Mouse (Mus musculus) CH12.LX (cell line): Measurements from ENCODE around the gene Mtx1. TPM values are rescaled to one million over a fixed set of nuclear protein-coding genes. Genes with fewer than 3 reads are reported as not detected.

Experiments
- DNase-seq: peaks from one replicate; pipeline ENCODE4 v3.0.0-alpha.2; 2013; ENCODE audit errors: extremely low read depth
- H3K27ac ChIP-seq: 2 replicates; pipeline ENCODE4 v1.5.1; 2012; ENCODE audit warnings: low read depth, mild to moderate bottlenecking, control low read depth, moderate library complexity; ENCODE audit not compliant: insufficient read depth
- H3K27me3 ChIP-seq: replicated peaks from 2 replicates; pipeline ENCODE3; 2012; ENCODE audit warnings: inconsistent platforms
- H3K36me3 ChIP-seq, 2 experiments: replicated peaks in 1 of 2; 2 replicates each; pipeline versions ENCODE3 to v1.6.1; 2012; ENCODE audit warnings: inconsistent platforms in 1 of 2, low read length in 1 of 2, mild to moderate bottlenecking in 1 of 2, mixed read lengths in 1 of 2, moderate library complexity in 1 of 2; ENCODE audit not compliant: control insufficient read depth in 1 of 2, insufficient read depth in 1 of 2
- H3K4me1 ChIP-seq, 2 experiments: 2 replicates each; pipeline ENCODE4 v1.6.1; 2012; ENCODE audit warnings: inconsistent platforms in 1 of 2, moderate library complexity in 1 of 2; ENCODE audit not compliant: insufficient read depth in 2 of 2, control insufficient read depth in 1 of 2
- H3K4me2 ChIP-seq: 2 replicates; pipeline ENCODE4 v1.6.1; 2012; ENCODE audit warnings: low read depth, mild to moderate bottlenecking, control low read depth; ENCODE audit not compliant: poor library complexity, insufficient read depth, severe bottlenecking
- H3K4me3 ChIP-seq, 3 experiments: fragments of 150-350 bp in 1 of 3; sonication (generic) in 1 of 3; replicated peaks in 1 of 3; 2 replicates each; pipeline versions ENCODE3 to v1.5.1; 2011 to 2012; ENCODE audit warnings: low read depth in 2 of 3, low read length in 2 of 3, mild to moderate bottlenecking in 2 of 3, moderate library complexity in 2 of 3, control low read depth in 1 of 3, improper control_type of control experiment in 1 of 3, inconsistent platforms in 1 of 3, mixed read lengths in 1 of 3; ENCODE audit not compliant: poor library complexity in 1 of 3
- H3K79me2 ChIP-seq: replicated peaks from 2 replicates; pipeline ENCODE4 v1.6.1; 2012; ENCODE audit warnings: mild to moderate bottlenecking, moderate library complexity; ENCODE audit not compliant: control insufficient read depth, poor library complexity, insufficient read depth, severe bottlenecking; ENCODE audit errors: extremely low read depth
- H3K9ac ChIP-seq: 2 replicates; pipeline ENCODE4 v1.6.1; 2012; ENCODE audit warnings: low read depth, mild to moderate bottlenecking, control low read depth, moderate library complexity; ENCODE audit not compliant: insufficient read depth
- H3K9me3 ChIP-seq: replicated peaks from 2 replicates; pipeline ENCODE3; 2012; ENCODE audit warnings: low read length, inconsistent platforms, mixed read lengths
- CHD1 ChIP-seq: IDR thresholded peaks from 2 replicates; pipeline ENCODE4 v1.6.1; 2012; ENCODE audit warnings: low read depth, low read length, improper control_type of control experiment, inconsistent platforms
- CHD2 ChIP-seq: IDR thresholded peaks from 2 replicates; pipeline ENCODE4 v1.6.1; 2011; ENCODE audit warnings: low read length, improper control_type of control experiment
- CTCF ChIP-seq, 2 experiments: IDR thresholded peaks in 1 of 2; conservative IDR thresholded peaks in 1 of 2; 2 replicates each; pipeline ENCODE4 v1.5.1; 2011 to 2012; ENCODE audit warnings: low read depth in 2 of 2, low read length in 2 of 2, improper control_type of control experiment in 1 of 2, inconsistent platforms in 1 of 2, mild to moderate bottlenecking in 1 of 2, moderate library complexity in 1 of 2
- E2F4 ChIP-seq: IDR thresholded peaks from 2 replicates; pipeline ENCODE4 v1.6.1; 2011; ENCODE audit warnings: low read depth, low read length, improper control_type of control experiment; ENCODE audit not compliant: insufficient replicate concordance
- EP300 ChIP-seq: IDR thresholded peaks from 2 replicates; pipeline ENCODE4 v1.6.1; 2011; ENCODE audit warnings: low read length, improper control_type of control experiment
- ETS1 ChIP-seq: conservative IDR thresholded peaks from 2 replicates; pipeline ENCODE4 v1.6.1; 2012; ENCODE audit warnings: low read depth, mild to moderate bottlenecking, inconsistent platforms, low read length, improper control_type of control experiment, moderate library complexity
- GABPA ChIP-seq: IDR thresholded peaks from 2 replicates; pipeline ENCODE4 v1.6.1; 2012; ENCODE audit warnings: low read depth, low read length, improper control_type of control experiment, inconsistent platforms; ENCODE audit not compliant: insufficient replicate concordance
- HCFC1 ChIP-seq: IDR thresholded peaks from 2 replicates; pipeline ENCODE4 v1.6.1; 2012; ENCODE audit warnings: low read depth, mild to moderate bottlenecking, inconsistent platforms, low read length, improper control_type of control experiment
- IRF4 ChIP-seq: IDR thresholded peaks from 2 replicates; pipeline ENCODE4 v1.6.1; 2014; ENCODE audit warnings: low read depth, mild to moderate bottlenecking, inconsistent platforms, low read length, improper control_type of control experiment
- JUN ChIP-seq: IDR thresholded peaks from 2 replicates; pipeline ENCODE4 v1.6.1; 2011; ENCODE audit warnings: low read depth, mild to moderate bottlenecking, low read length, improper control_type of control experiment, moderate library complexity; ENCODE audit not compliant: insufficient read depth
- KAT2A ChIP-seq: IDR thresholded peaks from 2 replicates; pipeline ENCODE4 v1.6.1; 2012; ENCODE audit warnings: low read length, improper control_type of control experiment, inconsistent platforms; ENCODE audit not compliant: insufficient replicate concordance
- MAFK ChIP-seq: IDR thresholded peaks from 2 replicates; pipeline ENCODE4 v1.6.1; 2011; ENCODE audit warnings: low read length, improper control_type of control experiment; ENCODE audit not compliant: insufficient replicate concordance
- MAX ChIP-seq: IDR thresholded peaks from 2 replicates; pipeline ENCODE4 v1.6.1; 2011; ENCODE audit warnings: low read length, improper control_type of control experiment
- MEF2A ChIP-seq: IDR thresholded peaks from 2 replicates; pipeline ENCODE4 v1.6.1; 2014; ENCODE audit warnings: low read depth, mild to moderate bottlenecking, inconsistent platforms, low read length, improper control_type of control experiment, borderline replicate concordance
- MYC ChIP-seq: IDR thresholded peaks from 2 replicates; pipeline ENCODE4 v1.6.1; 2011; ENCODE audit warnings: low read depth, mild to moderate bottlenecking, improper control_type of control experiment, low read length
- NELFE ChIP-seq: IDR thresholded peaks from 2 replicates; pipeline ENCODE4 v1.6.1; 2011; ENCODE audit warnings: low read depth, low read length, improper control_type of control experiment
- NRF1 ChIP-seq: IDR thresholded peaks from 2 replicates; pipeline ENCODE4 v1.6.1; 2014; ENCODE audit warnings: low read depth, mild to moderate bottlenecking, inconsistent platforms, low read length, improper control_type of control experiment, moderate library complexity
- PAX5 ChIP-seq: IDR thresholded peaks from 2 replicates; pipeline ENCODE4 v1.6.1; 2012; ENCODE audit warnings: low read length, inconsistent platforms, mixed read lengths
- POLR2A ChIP-seq: IDR thresholded peaks from 2 replicates; pipeline ENCODE4 v1.6.1; 2011; ENCODE audit warnings: low read depth, mild to moderate bottlenecking, improper control_type of control experiment, low read length
- RCOR1 ChIP-seq: conservative IDR thresholded peaks from 2 replicates; pipeline ENCODE4 v1.6.1; 2012; ENCODE audit warnings: low read depth, mild to moderate bottlenecking, inconsistent platforms, low read length, improper control_type of control experiment
- SIN3A ChIP-seq: IDR thresholded peaks from 2 replicates; pipeline ENCODE4 v1.6.1; 2012; ENCODE audit warnings: low read length, improper control_type of control experiment, inconsistent platforms
- SMC3 ChIP-seq: IDR thresholded peaks from 2 replicates; pipeline ENCODE4 v1.6.1; 2011; ENCODE audit warnings: low read depth, low read length, improper control_type of control experiment
- USF2 ChIP-seq: conservative IDR thresholded peaks from 2 replicates; pipeline ENCODE4 v1.6.1; 2011; ENCODE audit warnings: low read depth, low read length, improper control_type of control experiment
- ZKSCAN1 ChIP-seq: IDR thresholded peaks from 2 replicates; pipeline ENCODE4 v1.6.1; 2012; ENCODE audit warnings: low read depth, inconsistent platforms, low read length, improper control_type of control experiment, borderline replicate concordance
- dilution Hi-C: fragments of 300-500 bp; cut with MboI; formaldehyde crosslinking; loops from 2 replicates; pipeline ENCODE4 v1.14.3; 2020; ENCODE audit warnings: low sequenced_read_pairs; ENCODE audit not compliant: extremely low pct_unique_long_range_greater_than_20kb, extremely low pct_ligation_motif_present
- in situ Hi-C: fragments of 300-500 bp; cut with MboI; formaldehyde crosslinking; loops from 3 replicates; pipeline ENCODE4 v1.14.3; 2019; ENCODE audit warnings: low sequenced_read_pairs, low pct_ligation_motif_present, low pct_unique_long_range_greater_than_20kb, mixed read lengths
- polyA plus RNA-seq: library from polyadenylated mRNA; unstranded; fragments of >175 nt; gene quantifications from 2 replicates; pipeline ENCODE4 v1.2.1, GENCODE M21; 2012; ENCODE audit warnings: low read depth; ENCODE audit not compliant: insufficient read length
- total RNA-seq, 2 experiments: library from RNA; depleted of rRNA; stranded (reverse); fragments of 300-350 nt in 1 of 2; fragments of >200 nt in 1 of 2; gene quantifications; 2 replicates each; pipeline ENCODE4 v1.2.3; 2012 to 2014

Gene Mtx1
- total and polyA plus RNA-seq, 3 experiments = 162 to 299 (median 205) TPM

GRCm38 (mm10) chr3:89206695-89207094 is 20.2 kb downstream of the Mtx1 start:
- in situ Hi-C loops (loop anchor here (5.0 kb wide), 1 partner anchor 36 kb away; no protein-coding TSS in a partner anchor), dilution Hi-C loops (no loop called here)
- Histone ChIP-seq H3K4me1 (peaks cover 3 to 18% of the 10 kb centered on the region in 2 experiments), H3K36me3 (peaks cover 71 to 80% of the 10 kb centered on the region in 2 experiments), H3K9ac (no peak overlapping the region), H3K4me3 (no peak overlapping the region), H3K9me3 (no peaks in the 10 kb centered on the region), H3K4me2 (no peak overlapping the region), H3K79me2 (peaks cover 5% of the 10 kb centered on the region; the same call in 1 of the 2 replicates), H3K27me3 (no peaks in the 10 kb centered on the region), H3K27ac (no peak overlapping the region)
- no peak for DNase-seq
- no peak for TF ChIP-seq CTCF (conservative IDR thresholded peaks at IDR 0.05 in 1 of 2, IDR thresholded peaks at IDR 0.05 in 1 of 2; ENCODE audit: low read depth in 2 of 2, low read length in 2 of 2)
- no peak for TF ChIP-seq MAX
- TF ChIP-seq HCFC1 = no peak
- no peak for TF ChIP-seq ZKSCAN1
- TF ChIP-seq SIN3A = no peak
- no peak for TF ChIP-seq MYC
- TF ChIP-seq MAFK = no peak
- TF ChIP-seq SMC3 = no peak
- TF ChIP-seq RCOR1 = no peak
- no peak for TF ChIP-seq JUN
- TF ChIP-seq CHD2 = no peak
- TF ChIP-seq POLR2A = no peak
- no peak for TF ChIP-seq EP300
- TF ChIP-seq IRF4 = no peak
- TF ChIP-seq ETS1 = no peak
- no peak for TF ChIP-seq NRF1
- TF ChIP-seq E2F4 = no peak

- peaks cover 3 to 16% of the 10 kb centered on the region in 2 experiments for H3K4me1 ChIP-seq
- no peak overlapping the region for H3K27ac ChIP-seq
- peaks cover 5% of the 10 kb centered on the region; the same call in 1 of the 2 replicates for H3K79me2 ChIP-seq
- no peak overlapping the region for H3K9ac ChIP-seq
- no peaks in the 10 kb centered on the region for H3K27me3 ChIP-seq
- peaks cover 69 to 74% of the 10 kb centered on the region in 2 experiments for H3K36me3 ChIP-seq
- dilution Hi-C loops (no loop called here), in situ Hi-C loops (loop anchor here (5.0 kb wide), 1 partner anchor 36 kb away; no protein-coding TSS in a partner anchor)
- no peak overlapping the region for H3K4me2 ChIP-seq
- H3K4me3 ChIP-seq = no peak overlapping the region
- H3K9me3 ChIP-seq = no peaks in the 10 kb centered on the region
- no peak for DNase-seq
- TF ChIP-seq JUN (no peak), USF2 (no peak), GABPA (no peak), CHD1 (no peak), NELFE (no peak), MEF2A (no peak), E2F4 (no peak), PAX5 (no peak), CHD2 (no peak), MAX (no peak), ETS1 (no peak), KAT2A (no peak)
These were observed 20.8 kb downstream of the Mtx1 start for GRCm38 (mm10) chr3:89206079-89206478.
